Mouse (Mus musculus): ENCODE measurements at regions not wholly inside any gene's neighbourhood (a gene's known extent, or its start where the extent isn't known, plus 50 kb on each side); places are given as distances from the start of the nearest gene placed in this dataset.

DNA sequence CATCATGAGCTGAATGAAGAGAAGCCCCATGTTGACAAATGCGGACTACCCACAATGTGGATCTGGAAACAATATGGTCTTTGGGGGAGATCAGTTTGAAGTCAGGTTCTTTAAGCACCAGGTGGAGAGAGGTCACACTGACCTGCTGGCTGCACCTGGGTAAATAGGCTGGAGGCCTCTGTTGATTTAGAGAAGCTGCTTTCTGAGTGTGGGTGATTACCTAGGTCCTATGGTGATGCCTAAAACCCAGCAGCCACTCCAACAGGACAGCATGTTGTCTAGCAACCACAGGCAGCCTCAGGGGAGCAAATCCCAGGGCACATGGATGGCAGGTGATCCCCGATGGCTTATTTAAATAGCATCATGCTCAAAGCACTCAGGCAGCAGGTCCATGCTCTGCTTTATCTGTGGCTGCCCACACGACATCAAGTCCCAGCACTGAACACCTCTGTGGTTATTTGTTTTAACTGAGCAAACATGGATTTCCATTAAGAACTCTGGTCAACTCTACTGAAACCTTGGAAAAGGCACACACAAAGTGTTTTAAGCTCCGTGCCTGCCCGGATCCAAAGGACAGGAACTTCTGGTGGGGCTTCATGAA, 180.1 kb upstream of the Irx2 start:
- TF ChIP-seq EP300 (IDR thresholded peaks at IDR 0.05; ENCODE audit: low read depth) (no peak), CTCF (IDR thresholded peaks at IDR 0.05; ENCODE audit: low read depth) (no peak)
- peak; percentile 51 for ATAC-seq
- H3K4me2 ChIP-seq (ENCODE audit: low read depth, low read length): no peak overlapping the region
- H3K4me1 ChIP-seq (ENCODE audit: insufficient read depth): no peaks in the 10 kb centered on the region
- DNase-seq: no peak
- H3K4me3 ChIP-seq (ENCODE audit: low read depth, low read length): no peak overlapping the region
- H3K36me3 ChIP-seq (replicated peaks; ENCODE audit: insufficient read depth, low read length): no peaks in the 10 kb centered on the region
- WGBS (ENCODE audit: insufficient replicate concordance): 56% methylated on average over 5 of the region's 5 CpGs
- no peak overlapping the region for H3K9ac ChIP-seq (replicated peaks)
- H3K27me3 ChIP-seq (ENCODE audit: insufficient read depth, low read length): no peaks in the 10 kb centered on the region
- no peaks in the 10 kb centered on the region for H3K9me3 ChIP-seq (ENCODE audit: low read length)
- no peak overlapping the region for H3K27ac ChIP-seq (ENCODE audit: low read depth)

GRCm38 (mm10) chr13:72495353-72495752, 133.3 kb upstream of the Irx2 start:
- Histone ChIP-seq H3K9me3 (ENCODE audit: low read length) (no peaks in the 10 kb centered on the region), H3K27ac (ENCODE audit: low read depth) (no peak overlapping the region), H3K4me1 (ENCODE audit: insufficient read depth) (no peaks in the 10 kb centered on the region), H3K4me3 (ENCODE audit: low read depth, low read length) (no peak overlapping the region), H3K36me3 (replicated peaks; ENCODE audit: insufficient read depth, low read length) (no peaks in the 10 kb centered on the region), H3K27me3 (ENCODE audit: insufficient read depth, low read length) (no peaks in the 10 kb centered on the region), H3K9ac (replicated peaks) (no peak overlapping the region), H3K4me2 (ENCODE audit: low read depth, low read length) (no peak overlapping the region)
- WGBS (ENCODE audit: insufficient replicate concordance): 72% methylated on average over 7 of the region's 7 CpGs
- TF ChIP-seq EP300 (IDR thresholded peaks at IDR 0.05; ENCODE audit: low read depth) (no peak), CTCF (IDR thresholded peaks at IDR 0.05; ENCODE audit: low read depth) (no peak)
- DNase-seq (no peak), ATAC-seq (no peak)

DNA sequence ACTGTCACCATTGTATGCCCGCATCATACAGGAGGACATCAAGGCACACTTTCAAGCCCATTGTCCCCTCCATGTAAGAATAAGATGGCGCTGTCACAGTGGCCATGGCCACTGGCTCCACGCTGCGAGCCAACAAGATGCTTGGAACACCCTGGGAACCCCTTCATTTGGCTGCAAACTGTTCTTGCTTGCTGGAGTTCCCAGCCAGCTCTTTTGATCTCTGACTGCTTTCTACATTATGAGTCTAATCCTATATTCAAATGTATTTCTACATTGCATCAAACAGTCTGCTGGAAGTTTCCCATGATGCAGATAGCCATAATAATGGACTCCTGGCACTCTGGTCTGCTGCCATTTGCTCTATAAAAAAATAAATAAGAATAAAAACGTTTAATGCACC, 131.6 kb upstream of the Irx2 start:
- Histone ChIP-seq H3K36me3 (replicated peaks; ENCODE audit: insufficient read depth, low read length) (no peaks in the 10 kb centered on the region), H3K27me3 (ENCODE audit: insufficient read depth, low read length) (no peaks in the 10 kb centered on the region), H3K4me3 (ENCODE audit: low read depth, low read length) (no peak overlapping the region), H3K9me3 (ENCODE audit: low read length) (no peaks in the 10 kb centered on the region), H3K27ac (ENCODE audit: low read depth) (no peak overlapping the region), H3K9ac (replicated peaks) (no peak overlapping the region), H3K4me2 (ENCODE audit: low read depth, low read length) (no peak overlapping the region), H3K4me1 (ENCODE audit: insufficient read depth) (no peaks in the 10 kb centered on the region)
- DNase-seq (no peak), ATAC-seq (no peak)
- 63% methylated on average over 5 of the region's 5 CpGs for WGBS (ENCODE audit: insufficient replicate concordance)
- TF ChIP-seq CTCF (IDR thresholded peaks at IDR 0.05; ENCODE audit: low read depth): no peak
- TF ChIP-seq EP300 (IDR thresholded peaks at IDR 0.05; ENCODE audit: low read depth): no peak

- Histone ChIP-seq H3K4me3 (ENCODE audit: low read depth, low read length) (no peak overlapping the region), H3K4me1 (ENCODE audit: insufficient read depth) (no peaks in the 10 kb centered on the region), H3K4me2 (ENCODE audit: low read depth, low read length) (no peak overlapping the region), H3K9me3 (ENCODE audit: low read length) (no peaks in the 10 kb centered on the region), H3K9ac (replicated peaks) (no peak overlapping the region), H3K27me3 (ENCODE audit: insufficient read depth, low read length) (no peaks in the 10 kb centered on the region), H3K36me3 (replicated peaks; ENCODE audit: insufficient read depth, low read length) (no peaks in the 10 kb centered on the region), H3K27ac (ENCODE audit: low read depth) (no peak overlapping the region)
- DNase-seq (no peak), ATAC-seq (no peak)
- TF ChIP-seq CTCF (IDR thresholded peaks at IDR 0.05; ENCODE audit: low read depth) (no peak), EP300 (IDR thresholded peaks at IDR 0.05; ENCODE audit: low read depth) (no peak)
- WGBS (ENCODE audit: insufficient replicate concordance): 18% methylated on average over 10 of the region's 10 CpGs
Measured at GRCm38 (mm10) chr13:72497521-72497920, 131.1 kb upstream of the Irx2 start.

DNA sequence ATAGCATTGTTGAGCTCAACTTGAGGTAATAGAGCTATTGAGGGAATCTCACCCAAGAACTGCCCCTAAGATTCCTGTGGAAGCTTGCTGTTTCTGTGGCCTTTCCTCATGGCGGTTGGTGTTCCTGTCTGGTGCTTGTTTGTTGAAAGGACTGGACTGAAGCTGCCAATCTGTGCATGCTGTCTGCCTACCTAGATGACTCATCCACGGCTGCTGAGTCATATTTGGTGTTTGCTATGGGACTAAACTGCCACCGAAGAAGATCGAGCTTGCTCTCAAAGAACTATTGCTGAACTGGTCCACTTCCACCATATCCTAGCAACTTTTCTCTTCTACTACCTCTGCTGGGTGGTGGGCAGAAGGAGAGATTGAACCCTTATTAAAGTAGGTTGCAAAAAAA, 122.7 kb upstream of the Irx2 start:
- no peaks in the 10 kb centered on the region for H3K27me3 ChIP-seq (ENCODE audit: insufficient read depth, low read length)
- DNase-seq: no peak
- WGBS (ENCODE audit: insufficient replicate concordance): 68% methylated on average over 4 of the region's 4 CpGs
- no peaks in the 10 kb centered on the region for H3K36me3 ChIP-seq (replicated peaks; ENCODE audit: insufficient read depth, low read length)
- no peak overlapping the region for H3K4me3 ChIP-seq (ENCODE audit: low read depth, low read length)
- H3K4me1 ChIP-seq (ENCODE audit: insufficient read depth): no peaks in the 10 kb centered on the region
- H3K9ac ChIP-seq (replicated peaks): no peak overlapping the region
- no peaks in the 10 kb centered on the region for H3K9me3 ChIP-seq (ENCODE audit: low read length)
- H3K27ac ChIP-seq (ENCODE audit: low read depth): no peak overlapping the region
- TF ChIP-seq EP300 (IDR thresholded peaks at IDR 0.05; ENCODE audit: low read depth) (no peak), CTCF (IDR thresholded peaks at IDR 0.05; ENCODE audit: low read depth) (no peak)
- no peak for ATAC-seq
- H3K4me2 ChIP-seq (ENCODE audit: low read depth, low read length): no peak overlapping the region

DNA sequence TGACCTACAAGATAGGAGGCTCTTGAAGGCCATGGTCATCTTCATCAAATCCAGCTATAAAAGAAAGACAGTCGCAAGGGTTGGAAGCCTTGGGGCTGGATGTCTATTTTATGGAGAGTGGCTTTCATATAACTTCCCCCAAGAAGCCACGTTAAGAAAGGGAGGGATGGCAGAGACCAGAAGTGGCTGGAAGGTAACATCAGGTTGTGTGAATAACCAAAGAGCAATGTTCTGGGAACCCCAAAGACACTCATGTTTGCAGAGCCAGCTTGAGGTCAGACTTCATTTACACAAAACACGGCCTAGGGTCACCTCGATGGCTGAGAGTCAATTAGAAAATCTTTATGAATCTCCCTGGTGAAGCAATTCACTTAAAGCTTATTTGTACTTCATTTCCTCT, 90.0 kb upstream of the Irx2 start:
- Histone ChIP-seq H3K36me3 (replicated peaks; ENCODE audit: insufficient read depth, low read length) (no peaks in the 10 kb centered on the region), H3K9me3 (ENCODE audit: low read length) (no peaks in the 10 kb centered on the region; the same call in 1 of the 2 replicates), H3K27ac (ENCODE audit: low read depth) (no peak overlapping the region), H3K4me3 (ENCODE audit: low read depth, low read length) (no peak overlapping the region), H3K27me3 (ENCODE audit: insufficient read depth, low read length) (no peaks in the 10 kb centered on the region), H3K4me1 (ENCODE audit: insufficient read depth) (no peaks in the 10 kb centered on the region), H3K9ac (replicated peaks) (no peak overlapping the region), H3K4me2 (ENCODE audit: low read depth, low read length) (no peak overlapping the region)
- ATAC-seq (no peak), DNase-seq (no peak)
- 66% methylated on average over 4 of the region's 4 CpGs for WGBS (ENCODE audit: insufficient replicate concordance)
- TF ChIP-seq EP300 (IDR thresholded peaks at IDR 0.05; ENCODE audit: low read depth) (no peak), CTCF (IDR thresholded peaks at IDR 0.05; ENCODE audit: low read depth) (no peak)

GRCm38 (mm10) chr13:72541706-72542105, 86.9 kb upstream of the Irx2 start:
- H3K36me3 ChIP-seq (replicated peaks; ENCODE audit: insufficient read depth, low read length): no peaks in the 10 kb centered on the region
- H3K4me2 ChIP-seq (ENCODE audit: low read depth, low read length): no peak overlapping the region
- ATAC-seq (no peak), DNase-seq (no peak)
- no peak overlapping the region for H3K9ac ChIP-seq (replicated peaks)
- no peak overlapping the region for H3K4me3 ChIP-seq (ENCODE audit: low read depth, low read length)
- H3K9me3 ChIP-seq (ENCODE audit: low read length): no peaks in the 10 kb centered on the region; the same call in 1 of the 2 replicates
- H3K27me3 ChIP-seq (ENCODE audit: insufficient read depth, low read length): no peaks in the 10 kb centered on the region
- no peaks in the 10 kb centered on the region for H3K4me1 ChIP-seq (ENCODE audit: insufficient read depth)
- WGBS (ENCODE audit: insufficient replicate concordance): 84% methylated on average over 3 of the region's 3 CpGs
- H3K27ac ChIP-seq (ENCODE audit: low read depth): no peak overlapping the region
- TF ChIP-seq CTCF (IDR thresholded peaks at IDR 0.05; ENCODE audit: low read depth): no peak
- no peak for TF ChIP-seq EP300 (IDR thresholded peaks at IDR 0.05; ENCODE audit: low read depth)

Measured in liver, postnatal 0 days (tissue).